Mouse (Mus musculus) cerebellum, adult 11 months (tissue): ENCODE results near the gene Ndufaf5.
"Not testable (repeated sequence)": the region's sequence is repeated elsewhere in the genome, so short reads cannot be mapped to it uniquely, and the experiment has no call there.

ENCODE experiments used
- DNase-seq: peaks from one replicate; pipeline ENCODE4 v3.0.0; 2022

The Ndufaf5 gene

DNA sequence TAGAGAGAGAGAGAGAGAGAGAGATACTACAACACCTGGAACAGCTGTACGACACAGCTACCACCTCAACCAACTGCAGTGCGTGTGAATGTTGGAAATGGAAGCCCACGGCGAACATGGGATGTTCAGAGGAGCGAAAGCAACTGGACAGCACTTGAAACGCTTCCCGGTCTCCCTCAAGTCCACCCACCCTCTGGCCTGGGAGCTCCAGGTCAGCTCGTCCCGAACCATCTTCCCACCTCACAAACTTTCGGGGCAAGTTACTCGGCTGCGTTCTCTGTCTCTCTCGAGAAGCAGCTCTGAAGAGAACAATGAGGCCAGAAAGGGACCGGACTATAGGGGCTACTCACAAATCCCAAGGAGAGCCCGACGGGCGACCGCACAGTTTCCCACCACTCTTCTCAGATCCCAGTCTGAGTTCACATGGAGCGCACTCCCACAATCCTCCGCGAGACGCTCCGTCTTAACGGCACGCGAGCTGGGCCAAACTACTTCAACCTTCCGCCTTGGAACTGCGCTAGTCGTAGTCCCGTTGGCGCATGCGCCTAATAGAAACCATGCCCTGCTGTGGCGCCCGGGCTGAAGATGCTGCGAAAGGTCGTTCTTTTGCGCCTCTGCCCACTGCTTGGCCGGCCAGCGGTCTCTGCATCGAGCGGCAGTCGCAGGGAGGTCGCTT, at the start of gene Ndufaf5, which contains the start of gene Esf1:
TSS of gene Ndufaf5 (plus strand) at position 523 of the 676 bp plus-strand sequence.
TSS of gene Esf1 (minus strand) at position 438 of the 676 bp plus-strand sequence.
- peak; percentile 97 for DNase-seq

DNA sequence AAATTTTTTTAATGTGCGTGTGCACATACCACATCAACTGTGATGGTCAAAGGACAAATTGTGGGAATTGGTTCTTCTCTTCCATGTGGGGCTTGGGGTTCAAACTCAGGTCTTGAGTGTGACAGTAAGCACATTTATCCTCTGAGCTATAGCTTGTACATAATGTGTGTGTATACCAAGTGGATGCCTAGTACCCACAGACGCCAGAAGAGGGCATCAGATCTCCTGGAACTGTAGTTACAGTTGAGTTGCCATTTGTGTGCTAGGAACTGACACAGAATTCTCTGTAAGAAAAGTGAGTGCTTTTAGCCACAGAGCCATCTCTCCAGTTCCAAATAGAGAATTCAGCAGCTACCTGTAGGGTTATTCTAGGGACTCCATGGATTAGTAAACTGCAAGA, 44.9 kb upstream of the Ndufaf5 start:
- no peak for DNase-seq

DNA sequence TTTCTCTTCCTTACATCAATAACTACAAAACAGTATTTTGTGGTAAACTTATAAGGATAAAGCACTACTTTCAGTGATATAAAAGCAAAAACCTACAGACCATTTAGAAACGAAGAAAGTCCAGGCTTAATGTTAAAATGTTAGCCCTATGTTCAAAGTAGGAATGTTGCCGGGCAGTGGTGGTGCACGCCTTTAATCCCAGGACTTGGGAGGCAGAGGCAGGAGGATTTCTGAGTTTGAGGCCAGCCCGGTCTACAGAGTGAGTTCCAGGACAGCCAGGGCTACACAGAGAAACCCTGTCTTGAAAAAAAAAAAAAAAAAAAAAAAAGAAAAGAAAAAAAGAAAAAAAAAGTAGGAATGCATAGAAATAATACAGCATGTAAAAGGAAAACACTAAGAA, 18.7 kb upstream of the Ndufaf5 start, which contains the start of gene Gm17374:
TSS of gene Gm17374 (plus strand) at position 301 of the 400 bp plus-strand sequence.
- DNase-seq, result not testable (repeated sequence)

DNA sequence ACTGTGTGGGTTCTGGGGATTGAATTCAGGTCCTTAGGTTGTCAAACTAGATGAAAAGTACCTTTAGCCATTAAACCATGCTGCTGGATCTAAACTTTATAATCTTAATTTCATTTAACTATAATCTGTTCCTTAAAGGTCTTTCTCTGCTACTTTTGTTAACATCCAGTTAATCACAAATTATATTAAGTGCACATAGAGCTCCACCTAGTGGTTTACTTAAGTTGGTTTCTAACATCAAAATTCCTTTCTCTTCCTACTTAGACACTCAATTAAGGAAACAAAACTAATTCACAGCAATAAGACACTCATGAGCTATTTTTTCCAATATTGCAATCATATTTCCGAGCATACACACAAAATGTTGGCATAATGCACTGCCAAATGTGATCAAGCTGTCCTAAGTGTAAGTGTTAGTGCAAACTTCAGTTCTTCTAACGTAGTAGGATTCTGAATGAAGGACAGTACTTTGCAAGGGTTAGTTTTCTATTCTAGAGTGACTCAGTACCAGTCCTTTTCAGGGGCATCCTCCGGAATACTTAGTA, 11.2 kb upstream of the Ndufaf5 start:
- DNase-seq, result no peak

DNA sequence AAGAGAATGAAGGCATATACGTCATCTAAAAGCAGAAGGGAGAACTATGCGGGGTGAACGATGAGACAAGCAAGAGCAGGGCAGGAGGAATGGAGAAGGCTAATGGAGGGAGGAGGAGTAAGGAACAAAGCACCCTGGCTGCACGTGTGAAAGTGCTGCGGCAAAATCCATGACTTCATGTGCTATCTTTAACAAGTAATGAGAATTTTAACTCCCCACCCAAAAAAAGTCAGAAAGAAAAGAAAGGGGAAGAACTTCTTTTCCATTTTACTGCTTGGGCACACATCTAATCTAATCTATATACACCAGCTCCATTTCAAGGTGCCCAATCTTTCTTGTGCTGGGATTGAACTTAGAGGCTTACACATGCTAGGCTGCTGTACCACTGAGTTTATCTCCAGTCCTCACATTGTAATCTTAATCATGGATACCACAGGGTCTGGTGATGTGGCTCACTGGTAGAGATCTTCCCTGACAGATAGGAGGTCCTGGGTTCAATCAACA, 7.0 kb upstream of the Ndufaf5 start:
- DNase-seq, result no peak

DNA sequence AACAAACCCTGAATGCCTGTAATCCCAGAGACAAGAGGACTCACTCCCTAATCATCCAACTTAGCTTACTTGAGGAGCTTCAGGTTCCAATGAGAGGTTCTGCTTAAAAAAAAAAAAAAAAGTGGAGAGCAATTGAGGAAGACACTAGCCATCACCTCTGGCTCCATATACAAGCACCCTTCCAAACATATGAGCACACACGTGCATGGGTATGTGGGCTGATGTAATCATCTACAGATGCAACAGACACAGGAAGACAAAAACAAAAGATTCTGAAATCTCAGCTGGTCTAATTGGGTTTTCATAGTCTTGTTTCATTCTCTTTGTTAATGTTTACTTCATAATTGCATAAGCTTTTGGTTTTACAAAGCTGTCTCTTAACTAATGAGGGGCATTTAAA, 1.4 kb upstream of the Ndufaf5 start:
- no peak for DNase-seq

DNA sequence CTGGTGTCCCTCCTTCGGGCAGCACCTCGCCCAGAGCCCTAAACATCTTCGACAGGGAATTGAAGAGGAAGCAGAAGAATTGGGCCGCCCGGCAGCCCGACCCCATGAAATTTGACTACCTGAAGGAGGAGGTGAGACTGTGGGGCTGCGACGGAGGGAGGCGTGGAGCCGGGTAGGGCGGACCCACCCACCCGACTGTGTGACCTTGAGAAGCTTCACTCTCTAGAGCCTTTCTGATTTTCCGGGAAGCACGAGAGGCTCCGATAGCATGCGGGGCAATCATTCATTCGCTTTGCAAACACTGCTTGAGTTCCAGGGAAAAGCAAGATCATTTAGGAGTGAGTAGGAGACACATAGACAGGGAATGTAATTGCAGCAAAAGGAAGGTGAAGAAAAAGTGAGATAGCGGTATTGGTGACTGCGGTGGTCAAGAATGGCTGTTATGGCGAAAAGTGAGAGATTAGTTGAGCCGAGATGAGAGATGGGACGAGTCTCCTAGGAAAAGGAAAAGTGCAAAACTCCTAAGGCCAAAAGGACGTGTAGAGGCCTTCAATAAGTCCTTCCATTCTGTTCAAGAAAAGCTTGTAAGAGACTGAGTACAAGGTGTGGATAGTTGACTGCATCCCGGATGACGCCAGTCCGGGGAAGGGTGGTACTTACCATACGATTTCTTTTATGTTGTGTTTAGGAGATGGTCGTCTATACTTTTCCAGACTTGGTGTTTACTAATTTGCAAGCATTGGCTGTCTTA, 529 bp downstream of the Ndufaf5 start:
- DNase-seq, result no peak

DNA sequence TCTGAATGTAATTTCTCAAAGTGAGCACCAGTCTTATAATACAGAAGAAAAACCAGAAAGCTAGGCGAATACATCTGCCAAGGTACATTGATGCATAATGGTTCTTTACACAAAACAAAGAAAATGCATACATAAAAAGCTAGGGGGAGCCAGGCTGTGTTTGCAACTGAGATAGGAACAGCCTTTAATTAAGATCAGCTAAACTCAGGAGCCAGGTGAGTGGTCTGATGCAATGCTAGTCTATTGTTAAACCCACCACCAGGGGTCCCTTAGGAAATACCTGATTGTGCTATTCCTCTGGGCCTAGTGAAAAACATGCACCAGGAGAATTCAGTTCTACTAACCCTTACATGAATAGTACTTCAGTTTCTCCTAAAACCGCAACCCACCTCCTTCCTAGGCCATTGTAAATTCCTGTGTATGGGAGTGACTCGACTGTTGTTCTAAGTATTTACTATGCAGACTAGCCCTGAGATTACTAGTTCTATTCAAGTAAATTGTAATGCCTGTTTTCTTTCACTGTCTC, 15.3 kb downstream of the Ndufaf5 start:
- DNase-seq, result not testable (repeated sequence)

DNA sequence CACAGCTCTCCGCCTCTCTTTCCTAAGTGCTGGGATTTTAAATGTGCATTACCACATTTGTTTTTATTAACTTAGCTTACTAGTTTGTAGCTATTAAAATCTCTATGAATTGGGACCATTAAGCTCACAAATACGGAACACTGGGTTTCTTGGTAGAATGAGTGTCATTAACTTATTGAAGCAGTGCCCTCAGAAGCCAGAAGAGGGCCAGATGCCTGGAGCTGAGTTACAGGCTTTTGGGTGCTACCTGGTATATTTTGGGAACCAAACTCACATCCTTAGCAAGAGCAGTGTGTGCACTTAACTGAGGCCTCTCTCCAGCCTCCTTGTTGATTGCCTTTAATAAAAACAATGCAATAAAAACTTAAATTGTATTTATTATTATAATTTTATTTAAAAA, 30.3 kb downstream of the Ndufaf5 start:
- no peak for DNase-seq

DNA sequence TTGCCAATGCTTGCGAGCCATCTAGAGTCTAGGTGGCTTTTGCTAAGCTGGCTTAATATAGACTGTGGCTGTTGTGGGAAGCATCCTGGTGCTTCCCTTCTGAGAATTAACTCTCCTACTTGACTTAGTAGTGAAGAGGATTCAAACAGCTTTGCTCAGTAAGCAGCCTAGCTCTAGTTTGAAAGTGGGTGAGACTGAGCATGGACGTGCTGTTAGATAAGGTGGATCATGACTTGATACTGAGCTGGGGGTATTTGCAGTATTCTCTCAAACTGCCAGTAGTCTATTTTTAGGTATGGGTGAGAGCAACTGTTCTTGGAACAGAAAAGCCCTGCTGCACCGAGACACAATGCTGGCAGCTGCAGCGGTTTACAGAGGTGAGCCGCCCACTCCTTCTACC, 32.1 kb downstream of the Ndufaf5 start:
- no peak for DNase-seq

DNA sequence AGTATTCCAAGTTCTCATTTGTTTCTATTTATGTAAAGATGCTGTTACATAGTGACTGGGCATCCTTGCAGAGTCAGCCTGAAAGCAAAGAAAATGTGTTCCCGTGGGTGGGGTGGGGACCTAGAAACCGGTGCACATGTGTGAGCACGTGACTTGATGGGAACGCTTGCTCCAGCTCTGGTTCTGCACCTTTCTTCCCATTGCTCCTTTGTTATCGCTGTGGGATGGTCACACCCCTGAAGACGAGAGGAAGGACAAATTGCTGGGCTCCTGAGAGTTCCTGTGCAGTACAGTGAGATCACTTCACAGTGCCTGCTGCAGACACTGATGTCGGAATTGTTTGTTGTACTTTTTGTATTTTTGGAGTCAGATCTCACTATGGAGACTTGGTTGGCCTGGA, 33.3 kb downstream of the Ndufaf5 start:
- no peak for DNase-seq

DNA sequence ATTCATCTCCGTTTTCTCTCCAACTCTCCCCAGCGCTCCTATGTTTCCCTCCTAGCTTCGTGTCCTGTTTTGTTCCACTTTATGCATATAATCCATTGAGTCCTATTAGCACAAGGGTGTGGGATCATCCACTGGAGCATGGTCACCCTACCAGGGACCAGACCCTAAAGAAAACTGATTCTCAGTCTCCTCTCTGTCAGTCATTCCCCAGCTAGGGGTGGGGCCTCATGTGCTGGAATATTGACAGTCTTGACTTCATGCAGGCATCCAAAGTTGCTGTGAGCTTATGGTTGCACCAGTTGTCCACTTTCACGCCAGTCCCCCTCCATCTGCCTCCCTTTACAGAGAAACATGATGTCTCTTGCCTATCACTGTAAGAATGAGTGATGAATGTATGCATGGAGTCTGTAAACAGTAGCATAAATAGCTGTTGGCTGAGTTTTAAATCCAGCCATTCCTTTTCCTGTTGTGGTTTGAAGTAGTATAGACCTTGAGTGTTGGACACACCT, 44.1 kb downstream of the Ndufaf5 start:
- DNase-seq, result no peak

DNA sequence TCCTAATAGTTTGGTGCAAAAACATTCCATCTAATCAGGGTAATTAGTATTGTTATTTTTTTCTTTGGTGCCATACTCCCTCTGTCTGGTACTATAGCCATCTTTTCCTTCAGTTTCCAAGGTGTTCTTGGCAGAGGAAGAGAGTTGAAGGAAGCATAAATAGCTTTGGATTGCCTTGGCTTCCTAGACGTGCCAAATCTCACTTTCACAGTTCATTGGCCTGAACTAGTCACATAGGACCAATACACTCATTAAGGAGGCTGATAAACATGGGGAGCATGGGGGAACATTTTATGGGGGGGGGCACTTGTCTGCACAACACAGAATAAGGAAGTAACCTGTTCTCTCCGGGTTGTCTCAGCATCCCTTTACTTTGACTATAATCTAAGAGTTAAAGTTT, 45.0 kb downstream of the Ndufaf5 start:
- DNase-seq, result no peak

DNA sequence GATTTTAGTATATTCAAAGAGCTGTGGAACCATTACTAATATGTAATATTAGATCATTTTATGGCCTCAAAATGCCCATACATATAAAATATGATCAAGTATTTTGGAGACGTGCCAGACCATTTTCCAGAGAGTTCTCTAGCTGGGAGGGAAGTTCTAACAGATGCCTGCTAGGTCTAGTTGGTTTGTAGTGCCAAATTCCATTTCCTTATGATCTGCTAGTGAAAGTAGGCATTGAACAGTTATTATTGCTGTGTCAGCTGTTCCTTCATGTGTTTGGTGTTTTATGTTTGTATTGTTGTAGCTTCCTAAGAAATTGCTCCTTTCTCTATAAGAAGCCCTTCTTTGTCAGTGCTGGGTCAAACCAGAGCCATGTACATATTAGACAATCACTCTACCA, 45.5 kb downstream of the Ndufaf5 start:
- no peak for DNase-seq

DNA sequence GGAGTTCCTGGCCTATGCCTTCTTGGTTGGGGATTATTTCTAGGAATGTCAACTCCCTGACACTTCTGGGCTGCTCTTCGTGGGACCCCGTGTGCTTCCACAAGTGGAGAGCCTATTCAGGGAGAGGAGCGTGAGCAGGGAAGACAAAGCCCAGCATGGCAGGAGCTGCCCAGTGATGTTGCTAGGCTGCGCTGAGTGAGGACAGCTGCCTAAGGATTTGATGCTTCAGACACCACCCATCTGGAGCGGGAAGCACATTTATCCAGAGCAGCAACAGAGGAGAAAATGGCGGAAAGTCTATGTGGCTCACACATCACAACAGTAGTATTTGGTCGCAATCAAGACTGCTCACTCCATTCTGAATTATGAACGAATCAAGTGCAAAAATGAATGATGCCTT, 49.9 kb downstream of the Ndufaf5 start:
- no peak for DNase-seq

DNA sequence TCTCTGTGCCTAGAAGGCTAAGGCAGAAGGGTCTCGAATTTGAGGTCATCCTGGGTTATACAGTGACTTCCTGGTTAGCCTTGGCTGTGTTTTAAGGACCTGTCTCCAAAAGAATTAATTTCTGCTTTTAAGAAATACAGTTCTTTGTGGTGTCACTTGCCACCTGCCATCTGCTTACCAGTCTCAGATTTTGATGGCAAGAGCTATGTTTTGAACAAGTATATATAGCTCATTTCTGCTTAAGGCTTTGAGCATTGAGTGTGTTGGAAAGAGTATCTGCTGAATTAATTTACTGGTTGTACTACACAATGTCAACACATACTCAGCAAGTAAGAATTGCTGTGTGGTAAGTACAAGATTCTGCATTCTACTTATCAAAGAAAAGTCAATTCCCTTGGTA, 59.8 kb downstream of the Ndufaf5 start:
- no peak for DNase-seq

DNA sequence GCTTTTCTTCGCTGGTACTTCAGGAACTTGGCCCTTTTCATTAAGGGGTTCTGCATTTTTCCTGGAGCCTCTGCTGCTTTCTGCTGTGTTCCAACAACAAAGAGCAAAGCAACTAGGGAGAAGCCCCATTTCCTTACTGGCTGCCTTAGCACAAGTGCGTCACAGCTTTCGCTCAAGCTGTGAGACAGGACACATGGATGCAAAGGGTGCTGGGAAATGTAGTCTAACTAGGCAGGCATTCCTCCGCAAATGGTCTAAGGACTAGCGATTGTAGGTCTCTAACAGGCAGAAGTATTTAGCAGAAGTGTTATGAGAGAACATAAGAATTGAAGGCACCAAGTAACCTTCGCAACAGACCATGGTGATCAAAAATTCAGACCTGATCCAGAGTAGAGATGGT, 66.8 kb downstream of the Ndufaf5 start:
- DNase-seq, result no peak

DNA sequence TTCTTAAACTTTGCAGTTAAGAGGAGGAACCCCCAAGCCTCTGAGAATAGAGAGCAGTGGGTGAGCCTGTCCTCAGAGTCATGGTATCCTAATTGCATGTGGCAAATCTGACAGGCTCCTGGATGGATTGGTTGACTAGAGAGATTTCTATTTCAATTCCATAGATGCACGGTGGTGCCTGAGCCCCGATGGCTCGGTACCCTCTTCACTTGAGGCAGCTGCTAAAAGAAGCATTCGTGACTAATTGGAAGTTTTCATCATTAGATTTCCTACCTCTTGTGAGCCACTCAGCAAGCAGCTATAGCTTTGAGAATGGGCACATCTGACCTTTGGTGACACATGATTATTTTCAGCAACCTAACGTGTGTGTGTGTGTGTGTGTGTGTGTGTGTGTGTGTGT, 71.9 kb downstream of the Ndufaf5 start:
- DNase-seq, result no peak

DNA sequence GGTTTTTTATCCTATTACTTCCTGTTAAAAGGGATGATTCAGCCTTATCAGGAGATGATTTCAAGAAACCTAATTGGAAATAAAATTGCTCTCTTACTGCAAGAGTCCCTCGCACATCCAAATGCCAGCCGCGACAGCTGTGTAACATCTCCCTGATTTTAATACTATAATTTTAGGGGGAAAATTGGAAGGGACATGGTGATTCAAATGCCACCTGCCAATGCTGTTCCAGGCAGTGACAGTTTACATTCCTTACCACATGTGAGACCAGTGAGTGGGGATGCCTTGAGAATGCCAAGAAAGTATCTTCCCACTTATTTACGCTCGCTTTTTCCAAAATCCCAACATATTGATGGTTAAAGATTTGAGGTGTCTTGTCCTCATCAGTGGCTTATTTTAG, 72.7 kb downstream of the Ndufaf5 start:
- no peak for DNase-seq
